Comparison of ENCODE assay signal across 18 mouse cellular contexts in genomic region chr17:71132221-71132620, GRCm38 (mm10). TPM values are rescaled to one million over a fixed set of nuclear protein-coding genes. Genes with fewer than 3 reads are reported as not detected.
DNase-seq lines count a peak whose midpoint lies in the region; ATAC-seq and TF ChIP-seq lines count a peak whose summit lies in the region.
"Had no signal": no experiment of that assay in that cellular context is flagged by ENCODE, and none has a peak within 500 bp of the region (broad histone marks: within the 10 kb centered on the region; RNA-seq: fewer than 3 reads in every experiment).

No protein-coding gene starts in this region.

- no peaks in the 10 kb centered on the region for H3K27me3 ChIP-seq in midbrain, embryonic 10.5 days (ENCODE audit: low read depth, poor library complexity, severe bottlenecking)
- no peaks in the 10 kb centered on the region for H3K27me3 ChIP-seq in midbrain, embryonic 16.5 days (ENCODE audit: control insufficient read depth, insufficient read depth, low read depth, low read length)
- H3K27me3 ChIP-seq: forebrain, embryonic 12.5 days; hindbrain, embryonic 15.5 days; kidney, embryonic 15.5 days; limb, embryonic 13.5 days; lung, embryonic 15.5 days; stomach, embryonic 15.5 days had no signal

- TF ChIP-seq CTCF in lung, adult 2 months (IDR thresholded peaks at IDR 0.05; ENCODE audit: insufficient read depth, low read length): no peak

- no peak overlapping the region for H3K27ac ChIP-seq in midbrain, embryonic 10.5 days (replicated peaks)
- H3K27ac ChIP-seq in midbrain, embryonic 16.5 days (ENCODE audit: low read length): no peak overlapping the region
- H3K27ac ChIP-seq: forebrain, embryonic 12.5 days; hindbrain, embryonic 15.5 days; left cerebral cortex, adult 2 months; limb, embryonic 13.5 days; lung, embryonic 15.5 days; stomach, embryonic 15.5 days had no signal

- no peak for ATAC-seq in midbrain, embryonic 16.5 days

- H3K4me1 ChIP-seq in midbrain, embryonic 10.5 days: no peaks in the 10 kb centered on the region
- no peaks in the 10 kb centered on the region for H3K4me1 ChIP-seq in midbrain, embryonic 16.5 days (ENCODE audit: control insufficient read depth, insufficient read depth, low read length)
- H3K4me1 ChIP-seq in lung, adult 2 months (ENCODE audit: control insufficient read depth, insufficient read depth, low read length): peaks cover 18% of the 10 kb centered on the region
- H3K4me1 ChIP-seq: hindbrain, embryonic 15.5 days had no signal

- no peak overlapping the region for H3K4me3 ChIP-seq in midbrain, embryonic 10.5 days
- H3K4me3 ChIP-seq in midbrain, embryonic 16.5 days (ENCODE audit: low read depth, low read length): no peak overlapping the region
- H3K4me3 ChIP-seq in lung, adult 2 months (replicated peaks; ENCODE audit: extremely low read depth, low read depth, low read length): no peak overlapping the region
- H3K4me3 ChIP-seq: forebrain, embryonic 12.5 days; hindbrain, embryonic 15.5 days; kidney, embryonic 15.5 days; left cerebral cortex, adult 2 months; limb, embryonic 13.5 days; lung, embryonic 15.5 days; stomach, embryonic 15.5 days had no signal

- no peaks in the 10 kb centered on the region for H3K36me3 ChIP-seq in midbrain, embryonic 10.5 days
- no peaks in the 10 kb centered on the region for H3K36me3 ChIP-seq in midbrain, embryonic 16.5 days (ENCODE audit: control insufficient read depth, insufficient read depth, low read length)
- H3K36me3 ChIP-seq: forebrain, embryonic 12.5 days; hindbrain, embryonic 15.5 days; kidney, embryonic 15.5 days; limb, embryonic 13.5 days; lung, embryonic 15.5 days; stomach, embryonic 15.5 days had no signal

- no peak overlapping the region for H3K9ac ChIP-seq in midbrain, embryonic 16.5 days (ENCODE audit: low read depth, low read length)
- H3K9ac ChIP-seq: forebrain, embryonic 12.5 days; hindbrain, embryonic 15.5 days; kidney, embryonic 15.5 days; limb, embryonic 13.5 days; lung, embryonic 15.5 days; stomach, embryonic 15.5 days had no signal

- H3K4me2 ChIP-seq in midbrain, embryonic 16.5 days (ENCODE audit: low read length): no peak overlapping the region
- H3K4me2 ChIP-seq: forebrain, embryonic 12.5 days; hindbrain, embryonic 15.5 days; kidney, embryonic 15.5 days; limb, embryonic 13.5 days; lung, embryonic 15.5 days; stomach, embryonic 15.5 days had no signal

- peak; percentile 3 for DNase-seq in embryo, embryonic 10 days (ENCODE audit: low spot score)
- no peak for DNase-seq in embryo, embryonic 9.5 days (ENCODE audit: extremely low spot score)
- DNase-seq in midbrain, embryonic 10.5 days (ENCODE audit: low spot score): peak; percentile 1
- peak; percentile 39 for DNase-seq in induced T-regulatory cell, adult 2 months (ENCODE audit: low read depth)
- DNase-seq in layer of hippocampus, adult 8-10 months (ENCODE audit: low spot score in 2 of 2): no peak
- no peak for DNase-seq in cerebellum, adult 11 months
- DNase-seq in lung, adult 2 months: no peak
- DNase-seq: cerebellum, adult 11-12 months; heart, postnatal 10 days; retina, postnatal 1 day had no signal

- no peaks in the 10 kb centered on the region for H3K9me3 ChIP-seq in midbrain, embryonic 10.5 days (replicated peaks)
- no peaks in the 10 kb centered on the region for H3K9me3 ChIP-seq in midbrain, embryonic 16.5 days (replicated peaks; ENCODE audit: control insufficient read depth, low read length, poor library complexity, severe bottlenecking)
- H3K9me3 ChIP-seq: forebrain, embryonic 12.5 days; hindbrain, embryonic 15.5 days; kidney, embryonic 15.5 days; limb, embryonic 13.5 days; lung, embryonic 15.5 days; stomach, embryonic 15.5 days had no signal

- TF ChIP-seq POLR2A in lung, adult 2 months (IDR thresholded peaks at IDR 0.05; ENCODE audit: borderline replicate concordance, extremely low read depth, low read depth, low read length): no peak

RNA-seq across cellular contexts. Expression of gene Lpin2, which starts 50.1 kb away (rescaled TPM):
- polyA plus RNA-seq in midbrain, embryonic 10.5 days (2016; fragmentation: Nextera tagmentation; extraction: Ambion mirVana): 34.5 and 37.3 TPM in 2 replicates
- 45.0 and 47.3 TPM in 2 replicates for polyA plus RNA-seq in midbrain, embryonic 16.5 days (2015; fragmentation: Nextera tagmentation; extraction: Ambion mirVana)
- 100 to 1,000 TPM in 2 of 4 experiments, 10 to 100 TPM in 2; 87.1 to 123 (median 105) TPM for total RNA-seq in layer of hippocampus, adult 8-10 months (2022)
- polyA plus RNA-seq in lung, adult 2 months (2012; rRNA removed): 51.2 and 55.8 TPM in 2 replicates

Comparison
In these comparisons a context has a peak if more than half of its experiments do, and no peak if none do; other contexts are left out.
1. DNase-seq: peak in embryo, embryonic 10 days (single experiment), midbrain, embryonic 10.5 days (single experiment) and induced T-regulatory cell, adult 2 months (single experiment); none in embryo, embryonic 9.5 days (single experiment), layer of hippocampus, adult 8-10 months (0 of 2), cerebellum, adult 11 months (single experiment) and lung, adult 2 months (single experiment).